Mouse (Mus musculus) ES-E14 (cell line): ENCODE results near the gene B4galt2.

Experiments
- HCFC1 ChIP-seq: IDR thresholded peaks from 2 replicates; pipeline ENCODE4 v1.6.1; 2012; ENCODE audit warnings: low read length, inconsistent platforms, borderline replicate concordance; ENCODE audit not compliant: insufficient read depth
- ZC3H11A ChIP-seq: IDR thresholded peaks from 2 replicates; pipeline ENCODE4 v1.6.1; 2012; ENCODE audit warnings: low read depth, mild to moderate bottlenecking, inconsistent platforms, low read length, borderline replicate concordance
- ZNF384 ChIP-seq: IDR thresholded peaks from 2 replicates; pipeline ENCODE4 v1.6.1; 2012; ENCODE audit warnings: low read depth, low read length, inconsistent platforms

- TF ChIP-seq ZC3H11A (no peak), HCFC1 (no peak), ZNF384 (no peak)
Measured at GRCm38 (mm10) chr4:117871787-117872186, 11.5 kb downstream of the B4galt2 start.
